Mouse (Mus musculus): ENCODE results near the gene Tomm40. TPM values are rescaled to one million over a fixed set of nuclear protein-coding genes. Genes with fewer than 3 reads are reported as not detected.
A peak's percentile ranks its signal among the peaks of the same experiment; 100 is the strongest.

The Tomm40 gene
- total and polyA plus RNA-seq, 2 experiments, result 22.3 to 56.2 TPM

GRCm38 (mm10) chr7:19697949-19698906 lies 17.0 kb downstream of the Tomm40 start:
- H3K27me3 ChIP-seq (ENCODE audit: control insufficient read depth, insufficient read depth, low read length), result no peaks in the 10 kb centered on the region
- H3K36me3 ChIP-seq (ENCODE audit: control insufficient read depth, insufficient read depth, low read length), result peaks cover 20% of the 10 kb centered on the region
- H3K79me2 ChIP-seq (ENCODE audit: control insufficient read depth, insufficient read depth, low read length), result peaks cover 16% of the 10 kb centered on the region
- H3K4me3 ChIP-seq (ENCODE audit: insufficient read depth, low read depth, low read length), result peak overlapping the region; percentile 90
- peak overlapping the region; percentile 80 for H3K27ac ChIP-seq (replicated peaks; ENCODE audit: insufficient read depth, low read depth, low read length)
- DNase-seq (ENCODE audit: extremely low read depth, low read depth, low spot score), result peak; percentile 75
- H3K9ac ChIP-seq (ENCODE audit: low read depth, low read length), result peak overlapping the region; percentile 89
- WGBS, result 1% methylated on average over 28 of the region's 28 CpGs
- peaks cover 38% of the 10 kb centered on the region for H3K4me1 ChIP-seq (ENCODE audit: control insufficient read depth, insufficient read depth, low read length)
- peak; percentile 44; the same call in 1 of the 2 replicates for TF ChIP-seq POLR2A (IDR thresholded peaks at IDR 0.05; ENCODE audit: extremely low read depth, insufficient read depth, low read length)
- peak; percentile 64 for TF ChIP-seq CTCF (IDR thresholded peaks at IDR 0.05; ENCODE audit: low read depth, low read length)

GRCm38 (mm10) chr7:19696336-19696873 lies 18.8 kb downstream of the Tomm40 start:
- peak overlapping the region; percentile 80 for H3K27ac ChIP-seq (replicated peaks; ENCODE audit: insufficient read depth, low read depth, low read length)

GRCm38 (mm10) chr7:19695881-19696280 lies 19.4 kb downstream of the Tomm40 start:
- H3K27me3 ChIP-seq (ENCODE audit: control insufficient read depth, insufficient read depth, low read length), result no peaks in the 10 kb centered on the region
- H3K9ac ChIP-seq (ENCODE audit: low read depth, low read length), result peak overlapping the region; percentile 89
- H3K4me1 ChIP-seq (ENCODE audit: control insufficient read depth, insufficient read depth, low read length), result peaks cover 24% of the 10 kb centered on the region
- H3K79me2 ChIP-seq (ENCODE audit: control insufficient read depth, insufficient read depth, low read length), result peaks cover 16% of the 10 kb centered on the region
- peaks cover 20% of the 10 kb centered on the region for H3K36me3 ChIP-seq (ENCODE audit: control insufficient read depth, insufficient read depth, low read length)
- TF ChIP-seq POLR2A (IDR thresholded peaks at IDR 0.05; ENCODE audit: extremely low read depth, insufficient read depth, low read length) (0 out of 2 replicates have a peak, but pooled peaks have one; percentile 13), CTCF (IDR thresholded peaks at IDR 0.05; ENCODE audit: low read depth, low read length) (peak; percentile 25)
- no peak for DNase-seq (ENCODE audit: extremely low read depth, low read depth, low spot score)
- peak overlapping the region; percentile 80 for H3K27ac ChIP-seq (replicated peaks; ENCODE audit: insufficient read depth, low read depth, low read length)
- H3K4me3 ChIP-seq (ENCODE audit: insufficient read depth, low read depth, low read length), result peak overlapping the region; percentile 90
- 27% methylated on average over 6 of the region's 6 CpGs for WGBS

More at GRCm38 (mm10) chr7:19696336-19696873, 18.8 kb downstream of the Tomm40 start:
- Histone ChIP-seq H3K9ac (ENCODE audit: low read depth, low read length) (peak overlapping the region; percentile 89), H3K4me1 (ENCODE audit: control insufficient read depth, insufficient read depth, low read length) (peaks cover 23% of the 10 kb centered on the region), H3K27me3 (ENCODE audit: control insufficient read depth, insufficient read depth, low read length) (no peaks in the 10 kb centered on the region), H3K4me3 (ENCODE audit: insufficient read depth, low read depth, low read length) (peak overlapping the region; percentile 90), H3K36me3 (ENCODE audit: control insufficient read depth, insufficient read depth, low read length) (peaks cover 20% of the 10 kb centered on the region), H3K79me2 (ENCODE audit: control insufficient read depth, insufficient read depth, low read length) (peaks cover 16% of the 10 kb centered on the region)
- peak; percentile 57 for DNase-seq (ENCODE audit: extremely low read depth, low read depth, low spot score)
- no peak for TF ChIP-seq POLR2A (IDR thresholded peaks at IDR 0.05; ENCODE audit: extremely low read depth, insufficient read depth, low read length)
- no peak; the same call in 1 of the 2 replicates for TF ChIP-seq CTCF (IDR thresholded peaks at IDR 0.05; ENCODE audit: low read depth, low read length)
- WGBS, result 28% methylated on average over 34 of the region's 34 CpGs

GRCm38 (mm10) chr7:19695213-19695594 lies 20.0 kb downstream of the Tomm40 start:
- Histone ChIP-seq H3K27ac (replicated peaks; ENCODE audit: insufficient read depth, low read depth, low read length) (peak overlapping the region; percentile 80), H3K4me1 (ENCODE audit: control insufficient read depth, insufficient read depth, low read length) (peaks cover 23% of the 10 kb centered on the region), H3K27me3 (ENCODE audit: control insufficient read depth, insufficient read depth, low read length) (no peaks in the 10 kb centered on the region), H3K9ac (ENCODE audit: low read depth, low read length) (peak overlapping the region; percentile 43), H3K79me2 (ENCODE audit: control insufficient read depth, insufficient read depth, low read length) (peaks cover 16% of the 10 kb centered on the region), H3K4me3 (ENCODE audit: insufficient read depth, low read depth, low read length) (no peak overlapping the region), H3K36me3 (ENCODE audit: control insufficient read depth, insufficient read depth, low read length) (peaks cover 20% of the 10 kb centered on the region)
- DNase-seq (ENCODE audit: extremely low read depth, low read depth, low spot score), result peak; percentile 72
- WGBS, result 2% methylated on average over 8 of the region's 8 CpGs
- TF ChIP-seq POLR2A (IDR thresholded peaks at IDR 0.05; ENCODE audit: extremely low read depth, insufficient read depth, low read length) (no peak), CTCF (IDR thresholded peaks at IDR 0.05; ENCODE audit: low read depth, low read length) (no peak)

- peaks cover 20% of the 10 kb centered on the region for H3K36me3 ChIP-seq (ENCODE audit: control insufficient read depth, insufficient read depth, low read length)
- peak overlapping the region; percentile 80 for H3K27ac ChIP-seq (replicated peaks; ENCODE audit: insufficient read depth, low read depth, low read length)
- TF ChIP-seq CTCF (IDR thresholded peaks at IDR 0.05; ENCODE audit: low read depth, low read length) (no peak), POLR2A (IDR thresholded peaks at IDR 0.05; ENCODE audit: extremely low read depth, insufficient read depth, low read length) (peak; percentile 41; the same call in 1 of the 2 replicates)
- H3K4me3 ChIP-seq (ENCODE audit: insufficient read depth, low read depth, low read length), result no peak overlapping the region
- peaks cover 25% of the 10 kb centered on the region for H3K4me1 ChIP-seq (ENCODE audit: control insufficient read depth, insufficient read depth, low read length)
- 11% methylated on average over 10 of the region's 10 CpGs for WGBS
- no peaks in the 10 kb centered on the region for H3K27me3 ChIP-seq (ENCODE audit: control insufficient read depth, insufficient read depth, low read length)
- H3K9ac ChIP-seq (ENCODE audit: low read depth, low read length), result peak overlapping the region; percentile 60
- peak; percentile 96 for DNase-seq (ENCODE audit: extremely low read depth, low read depth, low spot score)
- peaks cover 16% of the 10 kb centered on the region for H3K79me2 ChIP-seq (ENCODE audit: control insufficient read depth, insufficient read depth, low read length)
Observed at GRCm38 (mm10) chr7:19694336-19695212, 20.7 kb downstream of the Tomm40 start.

All from liver, adult 2 months (tissue).